Mouse (Mus musculus) retina, postnatal 7 days (tissue): ENCODE measurements at regions not wholly inside any gene's neighbourhood (a gene's known extent, or its start where the extent isn't known, plus 50 kb on each side); places are given as distances from the start of the nearest gene placed in this dataset.
A peak's percentile ranks its signal among the peaks of the same experiment; 100 is the strongest.
"Not testable (repeated sequence)": the region's sequence is repeated elsewhere in the genome, so short reads cannot be mapped to it uniquely, and the experiment has no call there.

Experiments
- DNase-seq: peaks from one replicate; pipeline ENCODE4 v3.0.0-alpha.2; 2012; ENCODE audit warnings: low read depth, low spot score

DNA sequence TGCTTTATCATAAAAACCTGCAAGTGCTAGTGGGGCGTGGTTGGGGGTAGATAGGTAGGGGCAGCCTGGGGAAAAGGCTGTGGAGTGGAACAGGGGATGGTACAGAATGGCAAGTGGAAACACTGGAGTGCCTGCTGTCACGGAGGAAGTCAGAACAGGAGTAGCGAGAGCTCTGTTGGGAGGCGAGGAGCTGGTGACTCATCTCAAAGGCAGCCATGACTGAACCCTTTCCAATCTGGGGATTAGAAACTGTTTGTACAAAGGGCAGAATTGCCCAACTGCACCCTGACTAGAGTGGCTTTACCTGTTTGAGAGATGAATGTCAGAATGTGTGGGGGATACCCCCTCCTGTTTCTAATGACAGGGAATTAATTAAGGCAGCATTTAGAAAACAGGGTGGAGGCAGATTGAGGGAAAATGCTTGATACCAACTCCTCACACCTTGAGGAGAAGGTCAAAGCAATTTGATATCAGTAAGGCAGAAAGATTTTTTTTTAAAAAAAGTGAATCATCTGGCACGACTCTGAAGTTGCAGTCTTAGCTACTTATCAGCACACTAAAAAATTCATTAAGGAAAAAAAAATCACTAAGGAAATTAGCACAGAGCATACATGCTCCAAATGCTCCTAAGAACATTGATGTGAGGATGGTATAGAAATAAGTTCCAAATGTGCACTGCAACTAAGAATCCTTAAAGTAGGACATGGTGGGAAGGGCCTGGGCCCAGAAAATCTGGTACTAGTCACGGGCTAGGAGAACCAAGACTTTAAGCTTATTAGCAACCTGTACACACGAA lies 54.7 kb upstream of the Usp25 start:
- no peak for DNase-seq

DNA sequence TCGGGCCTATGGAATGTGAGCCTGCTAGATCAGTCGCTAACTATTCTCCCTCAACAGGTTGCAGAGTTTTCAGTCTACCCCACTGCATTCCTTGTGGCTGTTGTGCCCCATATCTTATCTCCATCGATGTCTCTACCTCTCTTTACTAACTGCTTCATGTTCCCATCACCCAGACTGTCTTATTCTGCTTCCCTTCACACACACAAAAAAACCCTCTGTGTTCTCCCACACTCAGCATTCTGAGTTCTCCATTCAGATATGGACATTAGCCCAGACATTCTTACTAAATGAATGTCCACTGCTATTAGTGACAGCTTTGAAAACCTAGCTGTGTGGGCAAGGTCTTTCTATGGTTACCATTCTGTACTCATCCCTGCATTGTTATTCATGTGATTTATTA lies 56.0 kb upstream of the Usp25 start:
- no peak for DNase-seq

DNA sequence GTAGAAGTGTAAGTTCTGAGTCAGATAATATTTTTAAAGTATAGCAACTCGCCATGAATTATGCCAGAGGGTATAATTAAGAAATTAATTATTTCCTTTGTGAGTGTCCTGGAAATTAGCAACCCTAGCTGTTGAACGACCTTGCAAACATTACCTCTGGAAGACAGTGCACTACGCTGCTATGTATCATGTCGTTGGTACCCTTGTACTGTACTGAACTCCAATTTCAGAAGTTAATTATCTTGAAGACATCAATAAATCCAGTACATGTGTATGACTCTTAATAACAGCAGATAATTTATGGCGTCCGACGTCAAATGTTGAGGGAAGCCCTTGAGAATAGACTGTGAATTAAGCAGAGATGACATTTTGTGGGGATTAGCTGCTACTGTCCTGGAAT lies 56.4 kb upstream of the Usp25 start:
- DNase-seq, result no peak

DNA sequence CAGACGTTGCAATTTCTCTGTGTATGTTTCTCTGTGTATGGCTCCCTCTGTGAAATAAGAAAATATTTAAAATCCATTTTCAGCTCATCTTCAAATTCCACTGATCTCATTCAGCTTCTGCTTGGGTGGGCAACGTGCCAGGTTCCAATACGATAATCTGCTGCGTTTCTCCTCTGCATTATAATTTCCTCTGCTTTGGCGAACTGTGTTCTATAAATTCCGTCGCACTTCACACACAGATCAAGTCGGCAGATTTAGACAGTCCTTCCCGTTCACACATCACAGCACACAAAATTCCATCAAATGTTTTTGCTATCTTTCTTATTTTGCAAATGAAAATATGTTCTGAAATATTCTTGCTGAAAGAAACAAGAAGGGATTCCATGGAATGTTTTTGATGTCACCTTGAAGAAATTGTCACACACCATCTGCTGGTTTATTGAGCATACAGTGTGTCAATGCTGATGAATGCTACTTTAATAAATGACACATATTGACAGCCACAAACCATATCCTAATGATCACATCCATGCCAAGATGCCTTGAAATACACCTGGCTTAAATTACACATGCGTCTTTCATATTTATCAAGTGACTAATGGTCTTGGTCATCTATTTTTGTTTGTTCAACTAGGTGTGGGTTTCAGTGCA lies 62.5 kb upstream of the Usp25 start:
- no peak for DNase-seq

DNA sequence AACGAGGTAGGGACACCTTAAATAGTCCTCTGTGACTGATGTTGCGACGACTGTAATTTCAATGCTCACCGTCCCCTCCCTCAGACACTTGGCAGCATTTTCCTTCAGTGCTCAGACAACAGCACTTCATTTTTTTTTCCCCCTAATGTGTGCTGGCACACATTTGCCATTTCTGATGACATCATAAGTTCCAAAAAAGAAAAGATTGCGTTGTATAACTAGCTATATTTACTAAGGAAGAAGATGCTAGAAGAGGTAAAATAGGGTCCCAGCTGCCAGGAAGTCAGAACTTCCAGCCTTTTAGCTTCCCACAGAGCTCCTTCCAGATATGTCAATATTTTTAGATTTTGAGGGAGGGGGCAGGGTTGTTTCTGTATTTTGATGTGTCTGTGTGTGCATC lies 66.5 kb upstream of the Usp25 start:
- no peak for DNase-seq

DNA sequence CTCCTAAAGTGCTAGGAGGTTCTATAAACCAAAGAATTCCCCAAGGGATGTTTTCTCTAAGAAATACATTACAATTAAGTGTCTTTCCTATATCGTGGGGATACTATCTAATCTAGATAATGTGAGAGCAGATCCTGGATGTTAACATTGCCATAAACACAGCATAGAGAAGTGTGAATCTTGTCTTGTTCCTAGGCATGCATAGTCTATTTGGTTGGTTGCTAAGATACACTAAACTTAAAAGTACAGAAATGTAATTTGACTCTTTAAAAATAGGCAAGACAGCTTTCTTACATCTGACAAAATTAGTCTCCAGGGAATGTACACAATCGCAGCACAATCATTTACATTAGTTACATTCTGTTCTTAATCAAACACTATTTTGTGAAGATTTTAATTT lies 75.4 kb upstream of the Usp25 start:
- DNase-seq, result no peak

DNA sequence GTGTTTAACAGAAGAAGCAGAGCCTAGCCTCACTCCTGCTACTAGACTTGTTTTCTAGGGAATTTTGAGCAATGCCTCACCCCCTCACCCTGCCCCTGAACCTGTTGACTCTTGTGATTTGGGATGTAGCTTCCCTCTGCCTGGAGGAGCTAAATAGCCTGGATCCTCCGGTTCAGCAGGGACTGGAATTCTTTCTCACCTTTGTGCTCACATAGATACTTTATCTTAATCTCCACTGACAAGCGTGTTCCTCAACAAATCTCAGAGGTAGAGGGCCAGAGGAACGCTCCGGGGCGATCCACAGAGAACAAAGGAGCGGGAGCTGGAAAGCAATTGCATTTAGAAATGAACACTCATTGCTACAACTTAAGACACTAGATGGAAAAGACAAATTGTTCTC lies 85.6 kb upstream of the Usp25 start:
- no peak for DNase-seq

DNA sequence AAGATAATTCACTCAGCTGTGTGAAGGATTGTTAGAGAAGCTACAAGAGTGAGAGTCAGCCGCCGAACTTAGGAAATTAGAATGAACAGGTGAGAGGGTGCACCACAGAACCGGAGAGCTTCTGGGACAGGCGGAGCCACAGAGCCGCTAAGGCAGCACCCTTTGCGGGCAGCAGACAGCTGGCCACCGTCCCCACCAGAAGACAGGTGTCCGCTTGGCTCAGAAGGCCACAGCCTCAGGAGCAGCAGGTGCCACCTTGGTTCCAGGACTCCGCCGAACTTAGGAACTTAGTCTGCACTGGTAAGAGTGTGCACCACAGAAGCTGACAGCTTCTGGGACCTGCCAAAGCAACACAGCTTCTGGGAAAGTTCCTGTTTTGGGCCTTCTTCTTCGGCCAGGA lies 93.4 kb upstream of the Usp25 start:
- DNase-seq, result not testable (repeated sequence)

DNA sequence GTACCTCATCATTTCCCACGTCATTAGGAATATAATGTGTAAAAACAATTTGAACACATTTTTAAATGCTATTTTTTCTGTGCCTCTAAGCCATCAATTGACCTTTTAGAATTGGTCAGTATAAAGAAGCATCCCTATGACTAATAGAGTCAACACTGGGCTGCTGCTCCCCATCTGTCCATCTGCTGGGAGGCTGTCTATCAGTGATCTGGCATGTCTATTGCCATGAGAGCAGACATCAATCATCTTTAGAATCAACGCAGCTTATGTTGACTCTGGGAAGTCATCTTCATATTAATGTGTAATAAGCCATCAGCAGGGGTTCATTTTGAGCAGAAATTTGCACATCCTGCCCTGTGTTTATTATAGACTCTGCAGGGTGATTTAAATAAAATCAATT lies 94.9 kb upstream of the Usp25 start:
- no peak for DNase-seq

DNA sequence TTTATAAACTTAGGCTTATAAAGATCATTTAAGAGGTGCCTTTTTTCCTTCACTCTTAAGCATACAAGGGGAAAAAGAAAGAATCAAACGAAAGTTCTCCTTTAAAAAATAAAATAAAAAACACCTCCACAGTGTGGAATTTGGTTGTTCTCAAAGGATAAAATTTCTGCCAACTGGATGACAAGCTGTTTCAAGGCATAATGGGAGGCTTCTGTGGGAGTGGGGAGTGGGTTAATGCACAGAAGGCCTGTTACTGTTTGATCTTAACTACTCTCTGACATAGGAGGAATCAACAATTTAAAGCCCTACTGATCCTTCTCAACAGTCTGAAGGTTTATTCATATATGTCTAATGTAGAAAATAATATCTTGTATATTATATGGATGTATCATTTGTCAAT lies 99.2 kb upstream of the Usp25 start:
- DNase-seq, result no peak

DNA sequence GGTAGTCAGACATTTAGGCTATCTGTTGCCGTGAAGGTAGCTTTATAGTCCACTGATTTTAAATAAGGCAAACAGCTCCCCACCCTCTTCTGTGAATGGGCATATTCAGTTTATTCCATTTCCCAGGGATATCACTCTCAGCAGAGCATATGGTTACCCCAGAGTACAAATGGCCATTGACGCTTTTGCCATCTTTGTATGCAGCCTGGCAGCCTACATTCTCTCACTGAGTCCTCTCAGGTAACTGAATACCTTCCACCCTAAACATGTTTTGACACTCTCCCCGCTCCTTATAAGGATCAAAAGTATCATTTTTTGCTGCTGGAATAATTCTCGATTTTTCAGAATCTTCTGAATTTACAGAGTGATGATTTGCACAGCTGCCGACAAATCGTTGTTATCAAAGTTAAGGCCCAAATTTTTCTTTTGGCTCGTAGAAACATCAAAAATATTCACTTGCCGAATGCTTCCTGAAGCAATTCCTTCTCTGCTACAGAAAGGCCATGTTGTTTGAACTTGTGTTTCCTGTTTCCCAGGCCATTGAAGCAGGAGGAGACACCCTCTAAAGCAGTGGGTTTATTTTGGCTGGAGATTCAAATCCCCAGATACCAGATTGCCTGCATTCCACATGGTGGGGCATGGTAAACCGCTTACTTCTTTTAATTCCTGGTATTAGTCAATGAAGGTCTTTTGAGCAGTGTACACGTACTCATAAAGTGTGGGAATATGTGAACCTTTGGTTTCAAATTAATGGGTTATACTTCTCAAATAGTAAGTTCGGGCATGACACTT lies 108.1 kb upstream of the Usp25 start:
- DNase-seq, result no peak

DNA sequence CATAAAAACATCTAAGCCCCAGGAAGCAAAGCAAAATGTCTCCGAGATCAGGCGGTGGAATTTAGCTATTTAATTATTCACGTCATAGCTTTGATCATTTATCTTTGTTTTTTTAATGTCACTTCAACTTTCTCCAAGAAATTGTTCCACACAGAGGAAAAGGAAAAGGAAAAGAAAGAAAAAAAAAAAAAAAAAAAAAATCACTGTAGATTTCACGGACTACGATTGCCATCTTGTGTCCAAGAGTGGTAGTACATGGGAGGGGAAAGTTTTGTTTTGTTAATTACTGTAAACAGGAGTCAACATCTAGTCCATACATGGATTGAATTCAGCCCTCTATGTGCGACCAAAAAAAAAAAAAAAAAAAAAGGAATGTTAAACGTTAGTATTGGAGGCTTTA lies 114.4 kb upstream of the Usp25 start:
- DNase-seq, result peak; percentile 21

DNA sequence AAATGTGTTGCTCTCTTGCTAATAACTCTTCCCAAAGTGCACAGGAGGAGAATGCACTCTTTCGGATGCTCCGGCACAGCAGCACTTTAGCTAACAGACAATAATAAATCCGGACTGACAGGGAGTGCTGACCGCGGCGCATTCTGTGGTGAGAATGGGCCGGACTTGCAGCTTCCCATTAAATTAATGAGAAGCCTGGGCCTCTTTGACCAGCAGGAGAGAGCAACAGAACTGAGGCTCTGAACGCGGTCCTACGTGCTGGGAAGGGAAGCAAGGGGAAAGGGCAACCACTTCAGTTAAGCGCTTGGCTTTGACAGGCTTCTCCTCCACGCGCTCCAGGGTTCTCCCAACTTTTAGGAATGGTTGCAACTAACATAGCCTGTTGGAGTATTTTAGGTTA lies 117.2 kb upstream of the Usp25 start:
- peak; percentile 3 for DNase-seq

DNA sequence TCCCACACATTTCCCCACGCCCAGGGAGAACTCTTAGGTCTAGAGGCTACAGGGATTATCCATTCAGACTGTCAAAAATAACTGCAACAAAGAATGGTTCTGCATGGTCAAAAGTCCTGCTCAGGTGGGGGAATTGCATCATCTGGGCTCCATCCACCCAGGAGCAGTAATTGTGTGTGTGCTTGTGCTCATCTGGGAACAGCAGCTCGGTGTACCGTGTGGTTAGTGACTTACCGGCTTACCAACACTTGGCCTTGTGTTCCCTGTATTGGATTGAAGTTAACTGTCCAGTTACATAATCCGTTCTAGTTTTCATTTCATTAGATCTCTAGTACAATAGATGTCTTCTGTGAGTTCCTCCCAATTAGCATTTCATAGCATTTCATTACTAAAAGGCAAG lies 117.7 kb upstream of the Usp25 start:
- no peak for DNase-seq

DNA sequence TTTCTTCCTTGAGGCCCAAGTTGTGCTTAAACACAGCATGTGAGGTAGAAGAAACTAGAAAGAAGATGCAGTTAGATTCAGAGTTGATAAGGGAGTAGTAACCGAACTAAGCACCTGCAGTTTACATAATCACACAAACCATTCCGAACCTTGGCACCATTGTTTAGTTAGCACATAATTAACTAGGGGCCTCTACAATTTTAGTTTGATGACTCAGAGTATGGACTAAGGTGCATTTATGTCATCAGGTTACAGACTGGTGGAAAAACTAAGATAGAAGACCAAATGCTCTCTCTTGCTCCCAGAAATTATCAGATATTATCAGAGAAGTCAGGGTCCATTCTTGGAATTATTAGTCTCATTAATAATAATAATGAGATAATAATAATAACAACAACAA lies 134.9 kb upstream of the Usp25 start:
- DNase-seq, result no peak

DNA sequence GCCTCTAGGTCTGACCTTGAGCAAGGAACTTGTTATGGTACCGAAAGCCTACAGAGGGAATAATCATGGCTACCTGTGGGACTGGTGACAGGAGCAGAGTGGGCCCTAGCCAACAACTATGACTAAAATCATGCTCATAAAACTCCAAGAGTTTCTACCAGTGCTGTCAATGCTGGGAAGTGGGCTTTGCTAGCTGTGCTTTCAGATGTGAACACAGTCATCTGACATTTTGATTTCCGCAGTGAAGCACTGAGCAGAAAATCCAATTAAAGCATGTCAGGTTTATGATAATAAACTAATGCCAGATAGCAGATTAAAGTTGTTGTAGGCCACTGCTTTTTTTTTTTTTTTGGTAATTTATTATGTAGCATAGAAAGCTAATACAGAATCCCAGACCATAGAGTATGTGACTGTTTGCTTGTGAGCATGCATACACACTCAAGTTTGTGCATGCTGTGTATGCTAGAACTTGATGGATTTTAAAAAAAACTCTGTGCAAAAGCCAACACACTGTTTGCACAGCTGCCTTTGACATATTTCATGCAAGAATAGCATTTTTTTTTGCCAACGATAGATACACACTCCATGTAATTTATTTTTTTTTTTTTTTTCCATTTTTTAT lies 138.0 kb upstream of the Usp25 start:
- no peak for DNase-seq

DNA sequence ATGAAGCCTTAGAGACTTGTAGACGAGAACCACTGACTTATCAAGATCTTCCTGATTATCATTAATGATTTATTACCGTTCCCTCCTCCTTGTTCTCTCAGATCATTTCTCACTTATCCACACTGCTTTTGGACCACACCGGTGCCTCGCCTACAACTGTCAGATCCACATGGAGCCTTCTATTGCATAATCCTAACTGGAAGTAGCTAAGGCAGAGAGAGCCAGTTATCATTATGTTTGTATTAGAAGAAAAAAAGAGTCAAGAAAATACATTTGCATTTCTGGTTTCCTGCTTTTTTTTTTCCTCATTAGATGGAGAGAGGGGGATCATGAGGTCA lies 147.1 kb upstream of the Usp25 start:
- no peak for DNase-seq

DNA sequence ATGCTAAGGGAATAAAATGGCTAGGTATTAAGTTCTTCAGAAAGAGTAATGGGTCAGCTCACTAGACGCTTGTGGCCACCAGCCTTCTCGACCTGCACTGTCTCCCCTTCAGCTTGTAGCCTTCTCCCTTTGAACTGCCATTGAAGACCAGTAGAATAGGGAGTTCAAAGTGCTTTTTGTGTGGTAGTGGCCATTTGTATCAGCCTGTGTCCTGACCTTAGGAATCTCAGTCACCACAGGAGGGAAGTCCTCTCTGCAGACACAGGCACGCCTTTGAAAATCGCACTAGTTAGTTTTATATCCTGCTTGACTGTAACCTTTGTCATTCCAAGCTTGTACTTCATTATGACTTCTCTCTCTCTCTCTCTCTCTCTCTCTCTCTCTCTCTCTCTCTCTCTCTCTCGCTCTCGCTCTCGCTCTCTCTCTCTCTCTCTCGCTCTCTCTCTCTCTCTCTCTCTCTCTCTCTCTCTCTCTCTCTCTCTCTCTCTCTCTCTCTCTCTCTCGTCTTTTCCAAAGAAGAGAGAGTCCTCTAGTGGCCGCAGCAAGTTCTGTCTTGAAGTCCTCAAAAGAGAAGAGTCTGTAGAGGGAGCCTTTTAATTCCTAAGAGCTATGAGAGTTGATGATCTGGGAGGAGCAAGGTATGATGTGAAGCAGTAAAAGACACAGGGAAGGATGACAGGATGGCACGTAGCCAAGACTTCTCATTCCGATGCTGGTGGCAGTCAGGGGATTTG lies 147.6 kb upstream of the Usp25 start:
- DNase-seq, result peak; percentile 51

DNA sequence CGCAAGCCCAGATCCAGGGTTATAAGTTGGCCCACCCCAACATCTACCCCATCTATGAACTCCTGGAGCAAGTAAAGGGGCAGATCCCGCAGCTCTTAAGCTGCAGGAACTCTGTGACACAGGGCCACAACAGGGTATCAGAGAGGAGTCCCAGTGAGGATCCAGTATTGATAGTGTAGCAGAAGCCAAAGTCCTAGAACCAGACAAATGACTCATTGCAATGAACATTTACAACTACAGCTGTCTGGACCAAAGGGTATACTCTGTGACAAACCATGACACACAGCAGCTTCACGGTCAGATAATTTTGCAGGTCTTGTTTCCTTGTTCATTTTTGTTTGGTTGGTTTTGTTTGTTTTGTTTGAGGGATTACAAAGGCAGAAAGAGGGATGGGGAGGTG lies 149.1 kb upstream of the Usp25 start:
- no peak for DNase-seq

DNA sequence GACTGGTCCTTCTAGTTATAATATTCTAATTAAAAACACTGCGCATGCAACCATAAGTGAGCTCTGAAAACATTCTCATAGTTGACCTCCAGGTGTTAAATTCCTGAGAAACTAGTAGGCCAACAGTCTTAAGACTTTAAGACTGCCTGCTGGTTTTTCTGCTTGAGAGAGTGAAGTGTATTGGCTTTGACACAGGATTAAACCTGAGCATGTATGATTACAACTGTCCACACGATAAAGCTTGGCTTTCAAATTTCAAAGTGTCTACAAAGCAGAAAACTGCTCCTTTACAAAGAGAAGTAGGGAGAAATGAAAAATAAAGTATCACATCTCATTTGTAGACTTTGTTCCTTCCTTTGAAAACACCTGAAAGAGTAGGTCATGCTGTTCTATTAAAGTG lies 157.7 kb upstream of the Usp25 start:
- DNase-seq, result no peak

DNA sequence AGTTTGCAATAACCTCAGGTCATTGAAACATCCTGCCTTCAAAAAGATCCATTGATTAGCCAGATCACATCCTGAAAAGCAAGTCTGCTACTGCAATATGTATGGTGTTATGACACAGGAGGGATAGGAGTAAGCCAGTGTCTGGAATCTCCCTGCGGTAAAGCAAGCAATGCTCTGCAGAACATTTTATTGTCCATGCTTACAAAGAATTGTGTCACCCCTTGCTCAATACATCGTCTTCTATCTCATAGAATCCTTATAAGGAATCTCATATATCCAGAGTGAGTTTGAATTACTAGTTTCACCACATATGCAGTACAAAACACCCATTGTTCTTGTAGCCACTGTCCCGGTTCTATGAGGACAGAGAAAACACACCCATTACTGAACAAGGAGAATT lies 162.1 kb upstream of the Usp25 start:
- DNase-seq, result no peak

DNA sequence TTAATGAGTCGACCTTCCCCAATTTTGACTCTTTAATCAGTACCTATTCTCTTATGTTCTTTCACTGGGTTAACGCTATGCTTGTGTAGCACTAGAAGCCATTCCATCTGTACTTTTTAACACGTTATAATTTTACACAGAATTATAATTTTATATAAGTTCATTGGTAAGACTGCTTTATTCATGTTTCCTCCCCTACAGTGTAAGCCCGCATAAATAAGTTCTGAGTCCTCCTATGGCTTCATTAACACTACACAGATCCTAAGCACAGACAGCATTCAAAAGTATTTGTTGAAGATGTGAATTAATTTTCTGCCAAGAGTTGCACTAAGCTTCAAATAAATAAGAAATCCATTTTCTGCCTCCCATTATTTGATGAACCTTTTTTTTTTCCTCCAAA lies 176.1 kb upstream of the Usp25 start:
- DNase-seq, result no peak
